Mouse (Mus musculus): ENCODE measurements around the gene Tomm40l. TPM values are rescaled to one million over a fixed set of nuclear protein-coding genes. Genes with fewer than 3 reads are reported as not detected.

Gene Tomm40l
- polyA plus RNA-seq, 1 experiment, result 2.2 TPM

DNA sequence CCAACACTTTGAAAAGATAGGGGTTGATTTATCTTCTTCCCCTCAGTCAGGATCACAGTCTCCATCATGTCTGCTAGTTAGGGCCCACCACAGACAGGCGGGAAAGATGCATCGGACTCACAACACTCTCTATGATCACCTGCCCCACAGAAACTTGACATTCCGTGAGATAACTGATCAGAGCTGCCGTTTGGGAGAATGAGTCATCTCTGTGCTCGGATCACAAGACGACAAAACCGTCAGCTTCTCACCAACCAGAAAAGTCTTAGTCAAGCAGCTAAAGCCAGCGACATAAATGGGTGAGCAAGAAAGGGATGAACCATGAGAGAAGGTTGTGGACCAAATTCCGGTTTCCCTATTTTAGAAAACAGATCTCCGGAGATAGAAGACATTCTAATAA is 30.0 kb downstream of the Tomm40l start:
- H3K27me3 ChIP-seq (ENCODE audit: control insufficient read depth), result peaks cover 88% of the 10 kb centered on the region
- TF ChIP-seq GATA1 (IDR thresholded peaks at IDR 0.05; ENCODE audit: low read length) (no peak), TAL1 (IDR thresholded peaks at IDR 0.05; ENCODE audit: low read length) (no peak)
- no peaks in the 10 kb centered on the region for H3K9me3 ChIP-seq (ENCODE audit: control insufficient read depth, low read length)
- H3K4me1 ChIP-seq (ENCODE audit: control insufficient read depth), result no peaks in the 10 kb centered on the region; the same call in 1 of the 2 replicates
- H3K4me3 ChIP-seq (replicated peaks), result no peak overlapping the region
- H3K36me3 ChIP-seq (ENCODE audit: control insufficient read depth), result no peaks in the 10 kb centered on the region

DNA sequence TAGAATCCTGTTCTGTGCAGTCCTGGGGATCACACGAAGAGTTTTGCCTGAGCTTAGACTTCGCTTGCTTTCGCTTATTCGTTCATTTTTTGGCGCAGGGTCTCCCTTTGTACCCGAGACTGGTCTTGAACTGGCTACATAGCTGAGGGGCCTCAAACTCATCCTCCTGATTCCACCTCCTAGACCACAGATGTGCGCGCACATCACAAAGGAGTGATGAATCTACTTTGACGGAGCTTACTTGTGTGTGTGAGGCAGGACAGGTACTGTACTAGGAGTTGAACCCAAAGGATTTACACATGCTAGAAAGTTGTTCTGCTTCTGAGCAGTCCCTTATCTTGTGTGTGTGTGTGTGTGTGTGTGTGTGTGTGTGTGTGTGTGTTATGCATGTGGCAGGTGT is 31.5 kb downstream of the Tomm40l start:
- H3K4me3 ChIP-seq (replicated peaks), result no peak overlapping the region
- peaks cover 73% of the 10 kb centered on the region for H3K27me3 ChIP-seq (ENCODE audit: control insufficient read depth)
- no peaks in the 10 kb centered on the region for H3K36me3 ChIP-seq (ENCODE audit: control insufficient read depth)
- no peaks in the 10 kb centered on the region for H3K9me3 ChIP-seq (ENCODE audit: control insufficient read depth, low read length)
- TF ChIP-seq TAL1 (IDR thresholded peaks at IDR 0.05; ENCODE audit: low read length) (no peak), GATA1 (IDR thresholded peaks at IDR 0.05; ENCODE audit: low read length) (no peak)
- no peaks in the 10 kb centered on the region; the same call in 1 of the 2 replicates for H3K4me1 ChIP-seq (ENCODE audit: control insufficient read depth)

- TF ChIP-seq GATA1 (IDR thresholded peaks at IDR 0.05; ENCODE audit: low read length), result no peak
- no peak for TF ChIP-seq TAL1 (IDR thresholded peaks at IDR 0.05; ENCODE audit: low read length)
- peaks cover 66% of the 10 kb centered on the region for H3K27me3 ChIP-seq (ENCODE audit: control insufficient read depth)
These were observed 32.7 kb downstream of the Tomm40l start for GRCm38 (mm10) chr1:171189476-171190114.

GRCm38 (mm10) chr1:171189046-171189445 is 33.3 kb downstream of the Tomm40l start:
- H3K9me3 ChIP-seq (ENCODE audit: control insufficient read depth, low read length), result no peaks in the 10 kb centered on the region
- no peaks in the 10 kb centered on the region for H3K36me3 ChIP-seq (ENCODE audit: control insufficient read depth)
- H3K4me1 ChIP-seq (ENCODE audit: control insufficient read depth), result no peaks in the 10 kb centered on the region
- no peak overlapping the region for H3K4me3 ChIP-seq (replicated peaks)
- TF ChIP-seq GATA1 (IDR thresholded peaks at IDR 0.05; ENCODE audit: low read length) (no peak), TAL1 (IDR thresholded peaks at IDR 0.05; ENCODE audit: low read length) (no peak)
- peaks cover 60% of the 10 kb centered on the region for H3K27me3 ChIP-seq (ENCODE audit: control insufficient read depth)

More at GRCm38 (mm10) chr1:171189476-171190114, 32.7 kb downstream of the Tomm40l start:
- Histone ChIP-seq H3K4me1 (ENCODE audit: control insufficient read depth) (no peaks in the 10 kb centered on the region), H3K4me3 (replicated peaks) (no peak overlapping the region), H3K9me3 (ENCODE audit: control insufficient read depth, low read length) (no peaks in the 10 kb centered on the region), H3K36me3 (ENCODE audit: control insufficient read depth) (no peaks in the 10 kb centered on the region)

DNA sequence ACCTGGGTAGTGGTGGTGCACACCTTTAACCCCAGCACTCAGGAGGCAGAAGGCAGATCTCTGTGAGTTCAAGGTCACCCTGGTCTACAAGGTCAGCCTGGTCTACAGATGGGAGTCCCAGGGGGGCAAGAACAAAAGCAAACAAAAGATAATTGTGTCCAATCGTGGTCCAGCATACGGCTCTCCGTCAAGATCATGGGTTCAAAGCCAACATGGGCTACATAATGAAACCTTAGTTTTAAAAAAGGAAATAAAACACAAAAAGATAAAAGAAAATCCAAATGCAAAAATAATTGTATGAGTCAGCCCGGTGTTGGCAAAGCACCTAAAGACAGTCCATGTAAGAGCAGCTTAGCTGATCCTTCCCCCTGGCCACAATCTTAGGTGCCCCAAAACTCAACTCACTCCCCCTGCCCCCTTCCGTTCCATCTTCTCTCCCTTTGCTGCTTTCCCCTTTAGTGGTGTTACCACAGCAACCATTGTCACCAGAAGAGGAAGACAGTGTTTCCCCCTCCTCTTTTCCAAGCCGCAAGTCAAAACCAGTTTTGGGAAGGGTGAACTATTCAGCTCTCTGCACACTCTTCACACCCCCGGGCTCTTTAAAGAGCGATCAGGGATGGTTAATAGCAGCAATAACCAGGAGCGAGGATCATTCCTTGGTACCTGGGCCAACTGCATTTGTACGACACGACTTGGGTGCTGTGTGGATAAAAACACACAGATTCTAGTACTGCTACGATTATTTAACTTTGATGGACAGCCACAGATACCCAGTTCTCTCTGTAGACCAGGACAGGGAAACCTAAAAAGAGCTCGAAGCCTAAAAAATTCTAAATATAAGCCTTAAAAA is 34.2 kb downstream of the Tomm40l start:
- TF ChIP-seq TAL1 (IDR thresholded peaks at IDR 0.05; ENCODE audit: low read length) (no peak), GATA1 (IDR thresholded peaks at IDR 0.05; ENCODE audit: low read length) (no peak)
- Histone ChIP-seq H3K9me3 (ENCODE audit: control insufficient read depth, low read length) (no peaks in the 10 kb centered on the region), H3K27me3 (ENCODE audit: control insufficient read depth) (peaks cover 51% of the 10 kb centered on the region), H3K4me3 (replicated peaks) (no peak overlapping the region), H3K4me1 (ENCODE audit: control insufficient read depth) (no peaks in the 10 kb centered on the region), H3K36me3 (ENCODE audit: control insufficient read depth) (no peaks in the 10 kb centered on the region)

- Histone ChIP-seq H3K4me3 (replicated peaks) (no peak overlapping the region), H3K27me3 (ENCODE audit: control insufficient read depth) (peaks cover 26% of the 10 kb centered on the region), H3K4me1 (ENCODE audit: control insufficient read depth) (no peaks in the 10 kb centered on the region), H3K9me3 (ENCODE audit: control insufficient read depth, low read length) (no peaks in the 10 kb centered on the region), H3K36me3 (ENCODE audit: control insufficient read depth) (no peaks in the 10 kb centered on the region)
- TF ChIP-seq GATA1 (IDR thresholded peaks at IDR 0.05; ENCODE audit: low read length) (no peak), TAL1 (IDR thresholded peaks at IDR 0.05; ENCODE audit: low read length) (no peak)
These were observed 36.7 kb downstream of the Tomm40l start for GRCm38 (mm10) chr1:171185655-171186054.

- no peak overlapping the region for H3K4me3 ChIP-seq (replicated peaks)
- no peaks in the 10 kb centered on the region for H3K4me1 ChIP-seq (ENCODE audit: control insufficient read depth)
- peaks cover 17% of the 10 kb centered on the region for H3K27me3 ChIP-seq (ENCODE audit: control insufficient read depth)
- TF ChIP-seq GATA1 (IDR thresholded peaks at IDR 0.05; ENCODE audit: low read length), result no peak
- no peak for TF ChIP-seq TAL1 (IDR thresholded peaks at IDR 0.05; ENCODE audit: low read length)
- H3K36me3 ChIP-seq (ENCODE audit: control insufficient read depth), result no peaks in the 10 kb centered on the region
- no peaks in the 10 kb centered on the region for H3K9me3 ChIP-seq (ENCODE audit: control insufficient read depth, low read length)
These were observed 38.0 kb downstream of the Tomm40l start for GRCm38 (mm10) chr1:171184314-171184713.

GRCm38 (mm10) chr1:171183620-171184019 is 38.7 kb downstream of the Tomm40l start:
- TF ChIP-seq GATA1 (IDR thresholded peaks at IDR 0.05; ENCODE audit: low read length) (no peak), TAL1 (IDR thresholded peaks at IDR 0.05; ENCODE audit: low read length) (no peak)
- no peaks in the 10 kb centered on the region for H3K36me3 ChIP-seq (ENCODE audit: control insufficient read depth)
- no peak overlapping the region for H3K4me3 ChIP-seq (replicated peaks)
- H3K9me3 ChIP-seq (ENCODE audit: control insufficient read depth, low read length), result no peaks in the 10 kb centered on the region
- peaks cover 13% of the 10 kb centered on the region for H3K27me3 ChIP-seq (ENCODE audit: control insufficient read depth)
- no peaks in the 10 kb centered on the region for H3K4me1 ChIP-seq (ENCODE audit: control insufficient read depth)

DNA sequence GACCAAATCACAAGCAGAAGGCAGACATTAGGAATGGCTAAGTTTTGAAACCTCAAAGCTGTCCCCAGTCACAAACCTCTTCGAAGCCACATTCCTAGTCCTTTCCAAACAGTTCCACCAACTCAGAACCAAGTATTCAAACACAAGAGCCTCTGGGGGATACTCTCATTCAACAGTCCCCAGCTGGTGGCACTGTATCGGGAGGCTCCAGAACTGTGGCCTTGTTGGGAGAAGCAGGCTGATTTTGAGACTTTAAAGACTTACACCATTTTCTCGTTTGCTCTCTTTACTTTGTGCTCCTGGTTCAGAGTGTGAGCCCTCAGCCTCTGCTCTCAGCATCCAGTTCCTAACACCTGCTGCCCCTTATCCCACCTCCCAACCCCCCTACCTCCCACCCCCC is 39.3 kb downstream of the Tomm40l start:
- no peak for TF ChIP-seq TAL1 (IDR thresholded peaks at IDR 0.05; ENCODE audit: low read length)
- TF ChIP-seq GATA1 (IDR thresholded peaks at IDR 0.05; ENCODE audit: low read length), result no peak
- no peaks in the 10 kb centered on the region for H3K4me1 ChIP-seq (ENCODE audit: control insufficient read depth)
- no peaks in the 10 kb centered on the region for H3K9me3 ChIP-seq (ENCODE audit: control insufficient read depth, low read length)
- H3K36me3 ChIP-seq (ENCODE audit: control insufficient read depth), result no peaks in the 10 kb centered on the region
- peaks cover 10% of the 10 kb centered on the region for H3K27me3 ChIP-seq (ENCODE audit: control insufficient read depth)
- H3K4me3 ChIP-seq (replicated peaks), result no peak overlapping the region

All from erythroblast, embryonic 14.5 days (primary cell).